Mouse (Mus musculus) adrenal gland, adult 18-20 months (tissue): Measurements from ENCODE around the gene Rgs10. TPM values are rescaled to one million over a fixed set of nuclear protein-coding genes. Genes with fewer than 3 reads are reported as not detected.
"Not testable (repeated sequence)": the region's sequence is repeated elsewhere in the genome, so short reads cannot be mapped to it uniquely, and the experiment has no call there.

ENCODE experiments used
- DNase-seq, 2 experiments: peaks; one replicate each; pipeline ENCODE4 v3.0.0; 2021 to 2022; ENCODE audit warnings: low spot score in 2 of 2
- total RNA-seq, 2 experiments: library from RNA; stranded (reverse); gene quantifications; 1 replicate in 1 of 2; 2 replicates in 1 of 2; pipeline ENCODE4 v1.2.3; 2021

Gene Rgs10
- total RNA-seq, 2 experiments from 2014 or later: 13.8 to 19.8 TPM

DNA sequence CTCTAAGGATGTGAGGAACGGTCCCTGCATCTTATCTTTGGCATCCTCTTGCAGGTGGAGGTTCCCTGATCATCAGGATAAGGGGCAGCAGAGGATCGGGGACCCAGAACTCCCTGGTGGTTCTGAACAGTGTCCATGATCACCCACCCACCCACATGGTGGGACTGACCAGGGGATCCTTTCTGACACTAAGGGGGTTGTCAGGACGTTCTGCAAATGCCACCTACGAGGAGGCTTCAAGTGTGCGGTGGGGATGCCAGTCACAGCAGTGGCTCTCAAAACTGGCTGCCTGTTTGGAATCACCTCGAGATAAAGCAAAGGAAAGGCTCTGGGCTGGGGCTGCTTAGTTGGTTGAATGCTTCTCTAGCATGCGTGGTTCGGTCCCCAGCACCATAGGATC is 71.6 kb downstream of the Rgs10 start:
- no peak for DNase-seq

DNA sequence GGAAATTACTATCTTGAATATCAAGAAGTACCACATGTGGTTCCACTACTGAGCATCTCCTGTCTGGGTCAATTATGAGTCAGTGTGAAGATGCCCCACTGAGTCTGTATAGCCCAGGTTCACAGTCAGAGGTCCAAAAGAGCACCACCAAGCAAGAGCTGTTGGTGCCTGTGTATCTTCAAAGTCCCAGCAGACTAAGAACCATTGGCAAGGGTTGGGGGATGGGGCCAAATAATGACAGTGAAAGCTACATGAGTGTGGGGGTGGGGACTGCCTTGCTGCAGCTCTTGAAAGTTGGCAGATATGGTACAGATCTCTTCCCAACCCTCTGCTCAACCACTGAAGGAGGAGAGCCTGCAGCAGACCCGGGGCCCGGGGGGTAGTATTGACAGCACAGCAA is 72.0 kb downstream of the Rgs10 start:
- no peak for DNase-seq

DNA sequence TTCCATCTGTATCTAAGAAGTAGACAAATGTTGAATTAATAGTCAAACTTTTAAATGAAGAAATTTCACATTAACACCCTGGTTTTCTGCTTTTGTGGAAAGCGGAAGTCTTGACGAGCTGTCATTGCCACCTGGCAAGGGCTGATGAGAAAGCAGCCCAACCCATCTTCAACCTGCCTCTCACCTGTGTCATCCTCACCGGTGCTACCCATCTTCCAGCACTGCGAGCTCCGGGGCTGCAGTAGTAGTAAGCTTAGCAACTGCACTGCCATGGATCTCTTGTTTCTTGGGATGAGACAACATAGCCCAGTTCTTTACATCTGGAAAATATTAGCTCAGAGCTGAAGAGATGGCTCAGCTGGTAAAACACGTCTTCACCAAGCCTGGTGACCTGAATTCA is 72.9 kb downstream of the Rgs10 start:
- peak in 1 of 2 experiments; percentile 11 for DNase-seq

DNA sequence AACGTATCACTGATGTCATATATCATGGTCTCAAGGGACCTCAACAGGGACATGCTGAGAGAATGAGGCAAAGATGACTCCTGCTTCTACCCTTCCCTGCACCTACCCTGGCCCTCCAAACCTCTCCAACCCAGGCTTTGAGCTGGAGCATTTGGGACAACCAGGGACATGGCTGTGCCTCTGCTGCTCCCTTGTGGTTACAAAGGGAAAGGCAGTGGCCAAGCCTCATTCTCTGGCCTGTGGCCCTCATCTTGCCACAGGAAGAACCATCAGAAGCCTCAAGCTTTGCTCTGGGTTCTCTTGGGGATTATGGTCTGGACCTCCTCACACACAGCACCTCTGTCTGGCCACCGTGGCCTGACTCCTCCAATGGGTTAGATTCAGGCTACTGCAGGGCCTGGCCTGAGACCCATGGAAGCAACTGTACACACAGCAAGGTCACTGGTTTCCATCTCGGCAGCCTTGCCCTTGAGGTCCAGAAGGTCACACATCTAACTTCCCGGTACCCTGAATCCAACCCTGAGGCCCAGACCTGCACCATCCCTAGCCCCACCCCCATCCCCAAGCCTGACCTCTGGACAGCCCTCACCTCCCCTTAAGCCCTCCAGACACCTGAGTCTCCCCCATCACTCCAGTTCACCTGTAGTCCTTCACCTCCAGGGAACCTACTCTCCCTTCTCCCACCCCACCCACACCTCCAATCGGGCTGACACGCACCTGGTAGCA is 73.5 kb downstream of the Rgs10 start:
- DNase-seq: peak; percentile 73 to 77

DNA sequence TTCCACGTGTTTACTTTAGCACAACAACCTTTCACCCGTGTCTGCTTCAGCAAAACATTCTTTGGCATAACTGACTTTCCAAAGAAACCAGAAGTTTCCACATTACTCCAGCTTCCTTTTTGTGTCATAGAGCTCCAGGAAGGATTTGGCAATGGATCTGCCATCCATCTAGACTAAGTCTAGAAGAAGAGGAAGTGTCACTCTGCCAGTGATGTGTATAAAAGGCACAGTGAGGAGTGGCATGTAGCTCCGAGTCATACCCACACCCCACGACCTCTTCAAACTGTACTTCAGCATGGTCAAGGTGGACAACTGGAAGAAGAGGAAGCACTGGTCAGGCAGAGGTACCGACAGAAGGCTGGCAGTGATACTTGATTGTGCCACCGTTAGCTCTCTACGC is 74.1 kb downstream of the Rgs10 start:
- peak in 1 of 2 experiments; percentile 7 for DNase-seq

DNA sequence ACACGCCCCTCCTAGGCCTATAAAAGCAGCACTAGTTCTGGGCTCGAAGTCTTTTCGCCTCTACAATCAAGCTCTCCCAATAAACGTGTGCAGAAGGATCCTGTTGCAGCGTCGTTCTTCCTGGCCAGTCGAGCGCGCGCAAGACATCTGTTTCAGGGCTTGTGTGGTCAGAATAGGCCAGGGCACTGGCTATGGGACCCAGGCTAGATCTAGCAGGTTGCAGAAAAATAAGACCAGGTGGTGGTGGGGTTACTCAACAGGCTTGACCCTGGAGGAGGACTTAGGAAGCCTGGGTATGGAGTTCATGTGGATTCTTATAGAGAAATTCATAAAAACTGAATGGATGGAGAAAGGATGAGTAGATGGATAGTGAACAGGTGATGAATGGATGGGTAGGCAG is 75.9 kb downstream of the Rgs10 start:
- DNase-seq: not testable (repeated sequence)

DNA sequence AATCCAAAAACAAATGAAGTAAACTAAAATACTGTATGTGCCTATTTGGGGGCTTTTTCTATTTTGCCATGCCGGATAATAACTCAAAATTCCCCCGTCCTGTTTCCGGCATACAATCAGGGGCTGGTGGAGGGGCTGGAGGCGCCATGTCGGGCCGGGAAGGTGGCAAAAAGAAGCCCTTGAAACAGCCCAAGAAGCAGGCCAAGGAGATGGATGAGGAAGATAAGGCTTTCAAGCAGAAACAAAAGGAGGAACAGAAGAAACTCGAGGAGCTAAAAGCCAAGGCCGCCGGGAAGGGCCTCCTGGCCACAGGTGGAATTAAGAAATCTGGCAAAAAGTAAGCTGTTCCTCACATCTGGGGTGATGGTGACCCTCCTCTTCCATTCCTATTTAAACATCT is 78.2 kb downstream of the Rgs10 start:
- peak in 1 of 2 experiments; percentile 7 for DNase-seq

DNA sequence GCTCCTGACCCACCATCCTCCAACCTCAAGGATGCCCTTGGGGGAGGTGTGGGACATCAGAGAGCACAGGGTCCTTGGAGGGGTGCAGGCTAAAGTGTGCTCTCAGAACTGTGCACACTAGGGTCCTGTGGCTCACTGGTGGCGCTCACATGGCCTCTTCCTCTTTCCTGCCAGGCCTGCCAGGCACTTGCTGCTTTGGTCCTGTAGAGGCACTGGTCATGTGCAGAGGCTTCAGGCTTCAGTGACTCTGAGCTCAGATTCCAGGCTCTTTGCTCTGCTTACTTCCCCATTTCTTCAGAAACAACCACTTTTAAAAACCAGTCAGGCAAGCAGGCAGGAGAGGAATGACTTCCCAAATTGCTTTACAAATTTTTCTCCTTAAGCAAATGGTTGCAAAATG is 85.7 kb downstream of the Rgs10 start:
- peak in 1 of 2 experiments; percentile 15 for DNase-seq

DNA sequence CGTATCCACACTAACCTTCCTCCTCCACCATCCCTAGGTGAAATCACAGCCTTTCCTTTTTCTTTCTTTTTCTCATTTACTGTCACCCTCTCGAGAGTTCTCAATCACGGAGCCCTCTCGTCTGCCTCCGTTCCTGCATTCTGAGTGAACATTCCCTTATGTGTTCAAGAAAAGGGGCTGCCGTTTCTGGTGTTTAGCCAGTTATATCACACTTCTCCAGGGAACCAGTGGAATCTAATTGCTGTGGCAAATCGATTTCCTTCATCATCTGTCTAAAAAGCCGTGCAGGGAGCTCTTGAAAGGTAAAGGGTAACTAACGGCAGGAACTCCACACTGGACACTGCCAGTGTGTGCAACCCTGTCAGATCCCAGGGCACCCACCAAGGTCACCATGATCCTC is 87.6 kb downstream of the Rgs10 start:
- DNase-seq: peak in 1 of 2 experiments; percentile 8

DNA sequence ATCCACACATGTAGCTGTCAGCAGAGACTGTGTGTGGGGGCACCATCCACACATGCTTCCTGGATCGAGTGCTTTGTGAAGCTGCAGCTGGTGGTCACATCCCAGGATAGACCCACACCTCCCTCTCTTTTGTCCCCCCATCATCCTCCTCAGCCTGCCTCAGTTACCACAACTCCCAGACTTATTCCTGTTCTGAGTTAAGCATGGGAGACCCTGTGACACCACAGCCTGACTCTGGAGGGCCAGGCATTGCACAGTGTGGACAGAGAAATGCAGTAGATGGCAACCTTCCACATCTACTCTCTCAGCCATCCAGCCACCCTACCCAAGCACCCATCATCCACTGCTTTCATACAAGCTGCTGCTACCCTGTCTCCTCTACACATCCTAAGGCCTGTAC is 93.6 kb downstream of the Rgs10 start:
- no peak for DNase-seq

Other genes starting within 250 kb of the Rgs10 start
- 1 to 10 TPM; 3.3 to 6.3 TPM for gene Cox6a2, start 212.4 kb downstream of the Rgs10 start, total RNA-seq
- gene Armc5, start 181.4 kb downstream of the Rgs10 start, total RNA-seq: 10 to 100 TPM; 17.7 to 23.2 TPM
- gene 9130023H24Rik, start 180.7 kb downstream of the Rgs10 start, total RNA-seq: 1 to 10 TPM; 5.2 to 6.0 TPM
- 10 to 100 TPM; 19.0 to 30.6 TPM for gene Tgfb1i1, start 171.9 kb downstream of the Rgs10 start, total RNA-seq
- gene Slc5a2, start 153.1 kb downstream of the Rgs10 start, total RNA-seq: 1 to 10 TPM in 1 of 2 experiments, not detected in 1; 1.3 TPM
- gene BC017158, start 120.6 kb downstream of the Rgs10 start, total RNA-seq: 10 to 100 TPM; 26.6 to 31.4 TPM
- gene Tial1, start 43.0 kb upstream of the Rgs10 start, total RNA-seq: 10 to 100 TPM; 67.1 to 99.5 TPM
- 100 to 1,000 TPM; 316 to 330 TPM for gene Bag3, start 104.9 kb upstream of the Rgs10 start, total RNA-seq
- 10 to 100 TPM; 14.9 to 19.0 TPM for gene Inpp5f, start 192.6 kb upstream of the Rgs10 start, total RNA-seq